Mouse (Mus musculus) T-cell, adult 66 days (primary cell): ENCODE data around the gene Cxcr2. TPM values are rescaled to one million over a fixed set of nuclear protein-coding genes. Genes with fewer than 3 reads are reported as not detected.

Experiments
- total RNA-seq, 2 experiments: library from RNA; stranded (reverse); gene quantifications; 3 replicates in 1 of 2; 4 replicates in 1 of 2; pipeline ENCODE4 v1.2.4; 2023

The Cxcr2 gene
- total RNA-seq, result under 1 TPM; 0.71 to 0.79 TPM

DNA sequence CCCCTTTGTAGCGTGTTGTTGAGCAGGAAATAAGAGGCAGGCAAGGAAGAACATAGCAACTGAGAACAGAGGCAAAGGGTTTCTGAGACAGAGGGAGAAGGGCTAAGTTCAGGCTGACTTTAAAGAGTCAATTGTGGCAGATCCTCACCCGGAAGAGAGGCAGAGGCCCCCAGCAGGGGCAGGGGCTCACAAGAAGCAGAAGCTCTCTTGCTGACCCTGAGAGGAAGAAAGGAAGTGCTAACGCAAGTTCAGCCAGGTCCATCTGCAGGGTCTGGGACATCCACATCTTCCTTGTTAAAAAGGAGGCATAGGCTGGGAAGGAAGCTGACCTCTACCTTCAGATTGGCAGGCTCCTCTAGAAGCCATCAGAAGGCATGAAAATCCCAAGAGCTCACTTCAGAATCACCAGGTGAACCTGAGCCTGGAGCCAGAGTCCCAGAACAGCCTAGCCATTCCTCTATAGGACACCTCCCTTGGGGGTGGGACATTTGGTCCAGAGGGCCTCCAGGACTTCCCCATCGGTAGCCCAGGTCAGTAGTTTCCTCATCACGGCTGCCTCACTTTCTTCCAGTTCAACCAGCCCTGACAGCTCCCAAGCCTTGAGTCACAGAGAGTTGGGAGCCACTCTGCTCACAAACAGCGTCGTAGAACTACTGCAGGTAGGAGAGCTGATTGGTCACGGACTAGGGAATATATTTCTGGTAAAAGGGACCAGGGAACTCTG lies at the start of gene Cxcr2:
Cxcr2 (plus strand) TSS at position 529 of the 724 bp plus-strand sequence.

DNA sequence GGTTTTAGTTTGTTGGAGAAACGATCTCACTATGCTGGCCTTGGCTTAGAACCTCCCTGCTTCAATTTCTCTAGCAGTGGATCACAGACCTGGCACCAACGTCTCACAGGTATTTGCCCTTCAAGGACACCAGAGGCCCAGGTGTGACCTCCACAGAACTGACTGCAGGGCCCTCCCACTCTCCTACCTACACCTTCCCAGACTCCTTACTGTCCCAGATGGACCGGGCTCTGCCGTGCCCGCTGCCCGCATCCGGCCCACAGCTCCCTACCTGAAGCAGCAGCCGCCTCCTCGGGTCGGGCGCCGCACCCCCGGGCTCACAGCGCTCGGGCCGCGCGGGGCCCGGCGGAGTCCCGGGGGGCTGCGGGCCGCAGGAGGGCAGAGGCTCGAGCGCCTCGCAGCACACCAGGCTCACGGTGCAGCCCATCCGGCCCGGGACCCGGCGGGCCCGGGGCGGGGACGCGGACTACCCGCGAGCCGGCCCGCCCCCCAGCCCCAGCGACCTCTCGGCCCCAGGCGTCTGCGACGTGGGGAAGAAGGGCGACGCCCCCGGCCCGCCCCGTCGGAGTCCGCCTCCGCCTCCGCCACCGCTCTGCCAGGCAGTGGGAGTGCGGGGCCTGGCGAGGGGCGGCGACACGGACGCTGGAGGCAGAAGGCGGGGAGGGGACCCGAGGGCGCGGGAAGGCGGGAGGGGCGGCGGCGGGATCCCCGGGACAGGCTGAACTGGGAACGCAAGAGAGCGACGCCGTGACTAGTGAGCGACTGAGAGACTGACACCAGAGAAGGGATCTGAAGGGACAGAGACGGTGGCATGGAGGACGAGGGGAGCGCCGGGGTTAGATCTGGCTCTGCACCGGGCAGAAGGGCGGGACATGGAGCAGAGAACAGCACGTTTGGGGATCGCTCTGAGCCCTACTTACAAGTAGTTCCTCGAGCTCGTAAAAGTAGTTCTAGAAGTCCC lies 29.5 kb upstream of the Cxcr2 start, which contains the start of gene Tns1:
Tns1 (minus strand) TSS at position 429 of the 961 bp plus-strand sequence.

DNA sequence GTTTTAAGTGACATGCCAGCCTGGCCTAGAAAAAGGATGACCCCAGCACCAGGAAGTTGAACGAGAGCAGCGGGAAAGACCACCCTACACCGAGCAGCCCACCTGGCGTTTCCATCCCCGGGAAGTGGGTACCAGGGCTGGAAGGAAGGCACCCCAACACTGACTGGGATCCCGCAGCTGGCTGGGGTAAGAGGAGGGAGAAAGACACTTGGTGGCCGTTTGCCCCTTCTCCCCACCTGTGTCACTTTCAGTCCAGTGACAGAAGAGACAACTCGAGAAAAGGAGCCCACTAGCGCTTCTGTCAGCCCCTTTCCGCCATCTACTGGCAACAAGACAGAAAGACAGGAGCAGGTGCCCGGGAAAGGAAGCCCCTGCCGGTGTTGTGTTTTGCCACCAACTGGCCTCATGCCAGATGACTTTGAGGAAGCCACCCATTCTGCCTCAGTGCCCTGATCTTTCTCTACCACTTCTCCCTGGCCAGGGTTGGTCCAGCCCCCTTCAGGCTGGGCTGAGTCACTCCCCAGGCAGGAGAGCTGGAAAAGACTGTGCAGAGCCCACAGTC lies 28.7 kb upstream of the Cxcr2 start, which contains the start of gene Rufy4:
Rufy4 (plus strand) TSS at position 551 of the 562 bp plus-strand sequence.

DNA sequence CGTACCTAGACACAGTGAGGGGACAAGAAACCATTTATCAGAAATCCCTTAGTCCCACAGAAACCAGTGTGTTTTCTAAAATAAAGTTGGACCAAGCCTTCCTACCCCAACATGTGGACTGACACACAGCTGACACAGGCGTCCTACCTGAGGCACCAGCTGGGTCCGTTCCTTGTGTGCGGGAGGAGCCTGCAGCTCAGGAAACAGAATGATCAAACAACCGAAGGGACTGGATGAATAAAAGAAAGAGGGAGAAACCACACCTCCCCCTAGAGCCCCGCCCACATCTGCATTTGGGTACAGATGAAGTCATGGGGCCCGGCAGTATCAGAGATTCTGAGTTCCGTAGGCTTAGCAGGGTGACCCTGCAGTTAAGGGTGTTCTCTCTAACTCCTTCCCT lies 40.7 kb downstream of the Cxcr2 start, which contains the start of gene Cxcr1:
Cxcr1 (minus strand) TSS at position 187 of the 400 bp plus-strand sequence.

Other genes with a start within 250 kb of the Cxcr2 start
- gene Tns1, start 29.5 kb upstream of the Cxcr2 start, total RNA-seq, result 10 to 100 TPM; 27.3 to 32.6 TPM
- gene Rufy4, start 28.4 kb upstream of the Cxcr2 start, total RNA-seq, result under 1 TPM in 1 of 2 experiments, not detected in 1; 0.79 TPM
- under 1 TPM in 1 of 2 experiments, not detected in 1; 0.50 TPM for gene Cxcr1, start 40.6 kb downstream of the Cxcr2 start, total RNA-seq
- 100 to 1,000 TPM; 393 to 398 TPM for gene Arpc2, start 82.1 kb downstream of the Cxcr2 start, total RNA-seq
- gene Gpbar1, start 124.6 kb downstream of the Cxcr2 start, total RNA-seq, result 1 to 10 TPM; 1.2 to 1.8 TPM
- gene Aamp, start 130.7 kb downstream of the Cxcr2 start, total RNA-seq, result 100 to 1,000 TPM; 150 to 151 TPM
- gene Pnkd, start 130.9 kb downstream of the Cxcr2 start, total RNA-seq, result 10 to 100 TPM; 31.4 to 31.8 TPM
- 1 to 10 TPM; 1.6 to 1.9 TPM for gene Tmbim1, start 151.6 kb downstream of the Cxcr2 start, total RNA-seq
- not detected for gene Catip, start 208.1 kb downstream of the Cxcr2 start, total RNA-seq
- 1 to 10 TPM; 1.7 to 3.5 TPM for gene Slc11a1, start 221.2 kb downstream of the Cxcr2 start, total RNA-seq
- 100 to 1,000 TPM; 120 to 129 TPM for gene Ctdsp1, start 237.5 kb downstream of the Cxcr2 start, total RNA-seq